In the genomic region with DNA sequence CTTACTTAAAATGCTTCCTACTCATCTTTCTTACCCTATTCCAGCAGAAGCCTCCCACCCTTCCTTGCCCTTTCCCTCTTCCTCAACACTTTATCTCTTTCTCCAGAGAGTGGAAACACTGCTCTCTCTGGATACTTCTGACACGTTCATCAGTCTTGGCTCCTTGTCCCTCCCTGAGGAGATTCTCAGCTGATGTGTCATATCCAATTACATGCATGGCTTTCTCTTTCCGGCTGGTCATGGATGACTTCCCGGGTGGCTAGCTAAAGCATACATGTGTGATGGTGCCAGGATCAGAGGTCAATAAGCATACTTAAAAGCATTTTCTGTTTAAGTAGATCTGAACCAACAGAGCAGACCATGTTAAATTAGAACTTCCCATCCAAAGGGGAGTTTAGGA, we compare ENCODE assay signal across 15 mouse cellular contexts.
A peak's percentile ranks its signal among the peaks of the same experiment; 100 is the strongest.
DNase-seq lines count a peak whose midpoint lies in the region; ATAC-seq and TF ChIP-seq lines count a peak whose summit lies in the region.
"Had no signal": no experiment of that assay in that cellular context is flagged by ENCODE, and none has a peak within 500 bp of the region (broad histone marks: within the 10 kb centered on the region; RNA-seq: fewer than 3 reads in every experiment).

No protein-coding gene starts in this region.

- H3K36me3 ChIP-seq in hindbrain, postnatal 0 days (ENCODE audit: insufficient read depth, low read length) = no peaks in the 10 kb centered on the region
- no peaks in the 10 kb centered on the region for H3K36me3 ChIP-seq in hindbrain, embryonic 12.5 days
- H3K36me3 ChIP-seq: heart, embryonic 13.5 days; hindbrain, embryonic 15.5 days; limb, embryonic 10.5 days; midbrain, embryonic 12.5 days had no signal

- no peak overlapping the region for H3K27ac ChIP-seq in hindbrain, postnatal 0 days
- no peak overlapping the region for H3K27ac ChIP-seq in hindbrain, embryonic 12.5 days
- H3K27ac ChIP-seq: heart, embryonic 13.5 days; hindbrain, embryonic 15.5 days; limb, embryonic 10.5 days; liver, embryonic 14.5 days; midbrain, embryonic 12.5 days had no signal

- H3K4me1 ChIP-seq in hindbrain, postnatal 0 days (ENCODE audit: insufficient read depth, low read length) = no peaks in the 10 kb centered on the region
- no peaks in the 10 kb centered on the region for H3K4me1 ChIP-seq in hindbrain, embryonic 12.5 days
- H3K4me1 ChIP-seq: heart, embryonic 13.5 days; hindbrain, embryonic 15.5 days; limb, embryonic 10.5 days; midbrain, embryonic 12.5 days had no signal

- TF ChIP-seq CTCF in hindbrain, postnatal 0 days (IDR thresholded peaks at IDR 0.05; ENCODE audit: low read depth) = no peak

- H3K9ac ChIP-seq in hindbrain, postnatal 0 days (replicated peaks; ENCODE audit: low read length) = no peak overlapping the region
- H3K9ac ChIP-seq in hindbrain, embryonic 12.5 days = no peak overlapping the region
- H3K9ac ChIP-seq: heart, embryonic 13.5 days; hindbrain, embryonic 15.5 days; liver, embryonic 14.5 days; midbrain, embryonic 12.5 days had no signal

- H3K4me2 ChIP-seq in hindbrain, postnatal 0 days (ENCODE audit: low read depth, low read length) = no peak overlapping the region
- no peak overlapping the region for H3K4me2 ChIP-seq in hindbrain, embryonic 12.5 days (replicated peaks)
- H3K4me2 ChIP-seq: heart, embryonic 13.5 days; hindbrain, embryonic 15.5 days; midbrain, embryonic 12.5 days had no signal

- H3K4me3 ChIP-seq in hindbrain, postnatal 0 days (ENCODE audit: low read length) = no peak overlapping the region
- no peak overlapping the region for H3K4me3 ChIP-seq in hindbrain, embryonic 12.5 days
- H3K4me3 ChIP-seq: heart, embryonic 13.5 days; hindbrain, embryonic 15.5 days; limb, embryonic 10.5 days; midbrain, embryonic 12.5 days had no signal

- H3K27me3 ChIP-seq in hindbrain, postnatal 0 days (ENCODE audit: insufficient read depth, low read length) = no peaks in the 10 kb centered on the region
- no peaks in the 10 kb centered on the region for H3K27me3 ChIP-seq in hindbrain, embryonic 12.5 days
- H3K27me3 ChIP-seq: heart, embryonic 13.5 days; hindbrain, embryonic 15.5 days; midbrain, embryonic 12.5 days had no signal

- no peaks in the 10 kb centered on the region for H3K9me3 ChIP-seq in hindbrain, postnatal 0 days (ENCODE audit: low read length)
- H3K9me3 ChIP-seq in hindbrain, embryonic 12.5 days (replicated peaks) = no peaks in the 10 kb centered on the region
- H3K9me3 ChIP-seq: heart, embryonic 13.5 days; hindbrain, embryonic 15.5 days; limb, embryonic 10.5 days; midbrain, embryonic 12.5 days had no signal

- WGBS in hindbrain, postnatal 0 days = 32% methylated on average over 3 of the region's 3 CpGs
- WGBS in hindbrain, embryonic 12.5 days = 37% methylated on average over 3 of the region's 3 CpGs

- ATAC-seq in hindbrain, postnatal 0 days = peak; percentile 56; the same call in 1 of the 2 replicates
- no peak for ATAC-seq in hindbrain, embryonic 12.5 days (ENCODE audit: low FRiP score)
- ATAC-seq in cerebellum, adult (ENCODE audit: insufficient number of reproducible peaks, low FRiP score, low TSS enrichment) = peak; percentile 90; the same call in 1 of the 2 replicates

- peak; percentile 63 for DNase-seq in hindbrain, postnatal 0 days (ENCODE audit: low spot score)
- DNase-seq in 3134 (ENCODE audit: extremely low read depth, insufficient read length, low spot score) = peak; percentile 13
- peak; percentile 64 to 70 for DNase-seq in cerebellum, postnatal 25 days
- DNase-seq in adrenal gland, postnatal 25 days = no peak
- DNase-seq in lung, postnatal 25 days (ENCODE audit: low spot score) = no peak
- no peak for DNase-seq in B cell, adult 2 months
- DNase-seq: gastrocnemius, postnatal 36 days; lung, postnatal 14 days had no signal

Comparison
In these comparisons a context has a peak if more than half of its experiments do, and no peak if none do; other contexts are left out.
1. DNase-seq: peak in hindbrain, postnatal 0 days (single experiment), 3134 (single experiment) and cerebellum, postnatal 25 days (2 of 2); none in adrenal gland, postnatal 25 days (single experiment), lung, postnatal 25 days (single experiment) and B cell, adult 2 months (0 of 2).